Mouse (Mus musculus): Measurements from ENCODE around the gene Zbtb2. TPM values are rescaled to one million over a fixed set of nuclear protein-coding genes. Genes with fewer than 3 reads are reported as not detected.

Zbtb2 gene
- polyA plus RNA-seq, 1 experiment, result 3.8 TPM

DNA sequence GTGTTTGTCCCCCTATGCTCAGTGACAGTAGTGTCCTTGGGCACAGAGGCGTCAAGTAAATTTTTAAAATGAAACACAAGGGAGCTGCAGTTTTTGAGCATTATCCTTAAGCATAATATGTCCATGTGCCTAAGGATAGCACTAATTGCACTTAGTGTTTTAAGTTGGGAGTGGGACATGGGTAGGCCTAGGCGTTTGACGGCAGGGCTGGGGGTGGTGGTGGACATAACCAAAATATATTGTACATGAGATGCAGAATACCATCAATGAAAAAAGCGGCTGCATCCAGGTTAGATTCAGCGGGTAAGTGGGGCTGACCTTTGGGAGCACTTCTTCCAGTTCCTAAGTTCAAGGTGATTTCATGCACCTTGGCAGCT lies 43.8 kb upstream of the Zbtb2 start:
- TF ChIP-seq TCF12 (IDR thresholded peaks at IDR 0.05; ENCODE audit: insufficient read depth, poor library complexity, severe bottlenecking), result no peak
- no peak for TF ChIP-seq CEBPB (IDR thresholded peaks at IDR 0.05; ENCODE audit: insufficient read depth, poor library complexity, severe bottlenecking)
- no peak for TF ChIP-seq POLR2A (IDR thresholded peaks at IDR 0.05; ENCODE audit: insufficient read length, low read depth)
- TF ChIP-seq TCF3 (IDR thresholded peaks at IDR 0.05; ENCODE audit: insufficient read length, low read depth), result no peak
- no peak for TF ChIP-seq MYOD1 (IDR thresholded peaks at IDR 0.05; ENCODE audit: control insufficient read depth in 1 of 3, insufficient read length in 2 of 3, low read depth in 2 of 3)
- no peak for TF ChIP-seq MYOG (IDR thresholded peaks at IDR 0.05; ENCODE audit: control insufficient read depth in 1 of 3, insufficient read depth in 1 of 3, insufficient read length in 2 of 3, low read depth in 2 of 3)
- TF ChIP-seq SRF (IDR thresholded peaks at IDR 0.05; ENCODE audit: control insufficient read depth, insufficient read length, low read depth), result no peak
- TF ChIP-seq REST (IDR thresholded peaks at IDR 0.05; ENCODE audit: insufficient read depth, insufficient read length), result no peak
- H3K4me2 ChIP-seq (ENCODE audit: low read depth), result peak overlapping the region; percentile 98

DNA sequence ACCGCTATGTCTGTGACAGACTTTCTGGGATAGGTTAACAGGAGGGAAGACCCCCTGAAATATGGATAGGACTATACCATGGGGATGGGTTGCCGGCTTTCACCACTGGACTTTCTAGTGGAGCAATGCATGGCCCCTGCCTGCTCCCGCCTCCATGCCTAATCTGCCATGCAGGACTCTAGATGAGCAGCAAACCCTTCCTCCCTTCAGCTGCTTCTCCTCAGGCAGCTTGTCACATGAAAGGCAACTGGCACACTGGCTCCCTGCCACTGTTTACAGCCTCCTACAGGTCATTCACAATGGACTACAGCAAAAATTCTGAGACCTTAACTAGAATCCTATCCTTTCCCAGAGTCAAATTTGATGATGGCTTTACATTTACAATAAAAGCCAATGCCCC lies 42.9 kb upstream of the Zbtb2 start:
- H3K4me3 ChIP-seq, result peak overlapping the region; percentile 97
- H3K79me2 ChIP-seq (ENCODE audit: control insufficient read depth, insufficient read depth), result peaks cover 33% of the 10 kb centered on the region
- no peak overlapping the region for H3ac ChIP-seq (ENCODE audit: control insufficient read depth, insufficient read length)
- H3K36me3 ChIP-seq (ENCODE audit: control insufficient read depth, insufficient read depth), result peaks cover 15% of the 10 kb centered on the region
- no peaks in the 10 kb centered on the region for H3K27me3 ChIP-seq (ENCODE audit: control insufficient read depth, insufficient read depth, insufficient read length)
- peak overlapping the region; percentile 98 for H3K4me2 ChIP-seq (ENCODE audit: low read depth)
- TF ChIP-seq TCF12 (IDR thresholded peaks at IDR 0.05; ENCODE audit: insufficient read depth, poor library complexity, severe bottlenecking) (peak; percentile 7), MYOG (IDR thresholded peaks at IDR 0.05; ENCODE audit: control insufficient read depth in 1 of 3, insufficient read depth in 1 of 3, insufficient read length in 2 of 3, low read depth in 2 of 3) (peak; percentile 12 to 85 (median 15)), POLR2AphosphoS2 (IDR thresholded peaks at IDR 0.05; ENCODE audit: insufficient read length, low read depth) (no peak), CEBPB (IDR thresholded peaks at IDR 0.05; ENCODE audit: insufficient read depth, poor library complexity, severe bottlenecking) (no peak), E2F4 (IDR thresholded peaks at IDR 0.05; ENCODE audit: insufficient read depth) (no peak), MYOD1 (IDR thresholded peaks at IDR 0.05; ENCODE audit: control insufficient read depth in 1 of 3, insufficient read length in 2 of 3, low read depth in 2 of 3) (peak in 2 of 3 experiments; percentile 76 to 79), MAX (IDR thresholded peaks at IDR 0.05; ENCODE audit: low read depth) (no peak), REST (IDR thresholded peaks at IDR 0.05; ENCODE audit: insufficient read depth, insufficient read length) (no peak)

More for the DNA sequence above, 43.8 kb upstream of the Zbtb2 start:
- no peaks in the 10 kb centered on the region for H3K27me3 ChIP-seq (ENCODE audit: control insufficient read depth, insufficient read depth, insufficient read length)
- peaks cover 17% of the 10 kb centered on the region for H3K36me3 ChIP-seq (ENCODE audit: control insufficient read depth, insufficient read depth)
- H3K4me3 ChIP-seq, result peak overlapping the region; percentile 97
- peak overlapping the region; percentile 59 for H3ac ChIP-seq (ENCODE audit: control insufficient read depth, insufficient read length)
- peaks cover 33% of the 10 kb centered on the region for H3K79me2 ChIP-seq (ENCODE audit: control insufficient read depth, insufficient read depth)

GRCm38 (mm10) chr10:4430399-4430798 lies 42.5 kb upstream of the Zbtb2 start:
- Histone ChIP-seq H3ac (ENCODE audit: control insufficient read depth, insufficient read length) (no peak overlapping the region), H3K27me3 (ENCODE audit: control insufficient read depth, insufficient read depth, insufficient read length) (no peaks in the 10 kb centered on the region), H3K4me2 (ENCODE audit: low read depth) (peak overlapping the region; percentile 98), H3K4me3 (peak overlapping the region; percentile 97), H3K36me3 (ENCODE audit: control insufficient read depth, insufficient read depth) (peaks cover 19% of the 10 kb centered on the region), H3K79me2 (ENCODE audit: control insufficient read depth, insufficient read depth) (peaks cover 33% of the 10 kb centered on the region)
- TF ChIP-seq POLR2A (IDR thresholded peaks at IDR 0.05; ENCODE audit: insufficient read length, low read depth) (no peak), USF1 (IDR thresholded peaks at IDR 0.05; ENCODE audit: low read depth) (peak; percentile 34), SRF (IDR thresholded peaks at IDR 0.05; ENCODE audit: control insufficient read depth, insufficient read length, low read depth) (no peak)

DNA sequence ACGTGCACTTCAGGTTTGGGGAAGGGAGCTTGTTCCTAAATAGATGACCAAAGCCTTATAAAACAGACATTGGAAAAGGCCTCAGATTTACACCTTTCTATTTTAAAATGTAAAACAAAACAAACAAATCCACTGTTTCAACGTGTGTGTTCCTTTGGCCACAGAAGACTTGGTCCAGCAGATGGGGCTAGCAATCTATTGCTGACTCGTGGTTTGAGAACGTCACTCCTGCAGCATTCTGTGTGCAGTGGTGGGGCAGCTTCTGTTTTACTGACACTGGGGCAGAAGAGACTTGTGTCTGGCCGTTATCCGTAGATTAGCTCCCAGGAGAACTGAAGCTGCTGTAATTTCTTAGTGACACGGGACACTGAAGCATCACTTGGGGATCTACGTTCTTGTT lies 37.3 kb upstream of the Zbtb2 start:
- no peak overlapping the region for H3K4me2 ChIP-seq (ENCODE audit: low read depth)
- peaks cover 21% of the 10 kb centered on the region for H3K36me3 ChIP-seq (ENCODE audit: control insufficient read depth, insufficient read depth)
- H3K27me3 ChIP-seq (ENCODE audit: control insufficient read depth, insufficient read depth, insufficient read length), result no peaks in the 10 kb centered on the region
- peaks cover 4% of the 10 kb centered on the region for H3K79me2 ChIP-seq (ENCODE audit: control insufficient read depth, insufficient read depth)
- no peak overlapping the region for H3K4me3 ChIP-seq
- no peak overlapping the region for H3ac ChIP-seq (ENCODE audit: control insufficient read depth, insufficient read length)
- TF ChIP-seq CEBPB (IDR thresholded peaks at IDR 0.05; ENCODE audit: insufficient read depth, poor library complexity, severe bottlenecking) (no peak), TCF12 (IDR thresholded peaks at IDR 0.05; ENCODE audit: insufficient read depth, poor library complexity, severe bottlenecking) (no peak), SRF (IDR thresholded peaks at IDR 0.05; ENCODE audit: control insufficient read depth, insufficient read length, low read depth) (no peak), USF1 (IDR thresholded peaks at IDR 0.05; ENCODE audit: low read depth) (no peak), E2F4 (IDR thresholded peaks at IDR 0.05; ENCODE audit: insufficient read depth) (no peak)

GRCm38 (mm10) chr10:4407191-4407590 lies 19.3 kb upstream of the Zbtb2 start:
- H3K4me2 ChIP-seq (ENCODE audit: low read depth), result no peak overlapping the region
- H3K4me3 ChIP-seq, result no peak overlapping the region
- peaks cover 23% of the 10 kb centered on the region for H3K36me3 ChIP-seq (ENCODE audit: control insufficient read depth, insufficient read depth)
- no peaks in the 10 kb centered on the region for H3K79me2 ChIP-seq (ENCODE audit: control insufficient read depth, insufficient read depth)
- TF ChIP-seq MYOG (IDR thresholded peaks at IDR 0.05; ENCODE audit: control insufficient read depth in 1 of 3, insufficient read depth in 1 of 3, insufficient read length in 2 of 3, low read depth in 2 of 3) (no peak), TCF3 (IDR thresholded peaks at IDR 0.05; ENCODE audit: insufficient read length, low read depth) (no peak), POLR2AphosphoS2 (IDR thresholded peaks at IDR 0.05; ENCODE audit: insufficient read length, low read depth) (no peak), USF1 (IDR thresholded peaks at IDR 0.05; ENCODE audit: low read depth) (no peak), REST (IDR thresholded peaks at IDR 0.05; ENCODE audit: insufficient read depth, insufficient read length) (no peak), POLR2A (IDR thresholded peaks at IDR 0.05; ENCODE audit: insufficient read length, low read depth) (no peak), TCF12 (IDR thresholded peaks at IDR 0.05; ENCODE audit: insufficient read depth, poor library complexity, severe bottlenecking) (no peak), MAX (IDR thresholded peaks at IDR 0.05; ENCODE audit: low read depth) (no peak)
- no peaks in the 10 kb centered on the region for H3K27me3 ChIP-seq (ENCODE audit: control insufficient read depth, insufficient read depth, insufficient read length)
- H3ac ChIP-seq (ENCODE audit: control insufficient read depth, insufficient read length), result no peak overlapping the region
